Mouse (Mus musculus): ENCODE measurements around the gene Sh3bp5l. TPM values are rescaled to one million over a fixed set of nuclear protein-coding genes. Genes with fewer than 3 reads are reported as not detected.
A peak's percentile ranks its signal among the peaks of the same experiment; 100 is the strongest.

The Sh3bp5l gene
- polyA plus RNA-seq, 1 experiment from 2014 or later = 47.7 TPM

DNA sequence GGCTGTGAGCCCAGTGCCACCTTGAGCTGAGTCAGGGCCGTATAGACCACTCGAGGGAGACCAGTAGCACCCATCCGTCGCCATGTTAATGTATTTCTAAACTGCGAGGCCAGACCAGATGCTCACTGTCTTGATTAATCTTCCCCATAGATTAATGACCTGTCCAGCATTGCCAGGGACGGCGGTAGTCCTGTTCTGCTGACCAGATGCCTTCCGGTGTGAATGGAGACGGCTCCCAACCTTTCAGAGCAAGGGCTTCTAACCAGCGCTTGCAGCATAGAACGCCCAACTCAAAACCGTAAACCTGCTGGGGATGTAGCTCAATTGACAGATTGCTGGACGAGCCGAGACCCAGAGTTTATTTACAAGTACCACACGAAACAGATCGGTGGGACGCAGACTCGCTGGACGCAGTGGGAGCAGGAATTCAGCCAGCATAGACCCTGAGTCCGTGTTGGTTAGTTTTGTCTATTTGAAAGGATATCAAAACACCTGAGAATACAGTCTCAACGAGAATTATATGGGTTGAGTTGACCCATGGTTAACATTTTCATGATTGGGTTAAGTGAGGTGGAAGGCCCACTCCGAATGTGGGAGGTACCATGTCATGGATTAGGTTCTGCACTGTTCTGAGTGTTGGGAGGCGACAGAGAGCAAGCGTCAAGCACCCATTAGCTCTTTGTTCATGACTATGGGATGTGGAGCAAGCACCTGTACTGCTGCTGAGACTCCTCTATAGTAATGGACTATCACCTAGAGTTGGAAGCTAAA is 6.8 kb upstream of the Sh3bp5l start:
- H3K4me2 ChIP-seq = peak overlapping the region; percentile 78
- peaks cover 20% of the 10 kb centered on the region for H3K36me3 ChIP-seq
- peak; percentile 22; the same call in 1 of the 2 replicates for ATAC-seq (ENCODE audit: low FRiP score)
- peak overlapping the region; percentile 88 for H3K4me3 ChIP-seq (replicated peaks)
- H3K4me1 ChIP-seq = peaks cover 25% of the 10 kb centered on the region
- H3K27ac ChIP-seq (replicated peaks) = peak overlapping the region; percentile 98
- H3K9ac ChIP-seq (replicated peaks) = peak overlapping the region; percentile 89
- H3K27me3 ChIP-seq (replicated peaks) = no peaks in the 10 kb centered on the region
- H3K9me3 ChIP-seq (replicated peaks) = no peaks in the 10 kb centered on the region
- 8% methylated on average over 24 of the region's 24 CpGs for WGBS

DNA sequence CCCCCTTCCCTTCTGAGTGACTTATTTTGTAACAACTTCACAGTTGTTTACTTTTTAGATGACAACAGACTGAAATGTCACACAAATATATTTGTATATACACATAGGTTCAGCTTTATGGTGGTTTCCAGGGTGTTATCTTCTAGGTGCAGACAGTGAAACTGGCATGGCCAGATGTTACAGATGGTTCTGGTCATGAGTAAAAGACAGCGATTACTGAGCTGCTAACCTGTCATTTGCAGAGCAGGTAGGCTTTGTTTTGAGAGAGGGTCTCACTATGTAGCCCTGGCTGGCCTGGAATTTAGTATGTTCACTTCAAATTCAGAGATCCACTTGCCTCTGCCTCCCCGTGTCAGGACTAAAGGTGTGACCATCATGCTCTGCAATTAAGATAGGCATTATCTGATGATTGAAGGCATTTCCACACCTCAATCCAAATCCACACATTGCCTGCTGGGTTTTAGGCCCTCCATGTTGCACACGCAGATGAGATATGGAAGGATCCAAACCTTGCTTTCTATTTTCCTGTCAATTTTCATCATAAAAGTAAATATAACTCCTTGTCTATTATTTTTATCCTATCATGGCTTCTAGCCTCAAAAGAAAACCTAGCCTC is 5.8 kb upstream of the Sh3bp5l start:
- Histone ChIP-seq H3K4me3 (replicated peaks) (no peak overlapping the region), H3K27ac (replicated peaks) (no peak overlapping the region), H3K36me3 (peaks cover 13% of the 10 kb centered on the region), H3K9ac (replicated peaks) (no peak overlapping the region), H3K4me1 (peaks cover 34% of the 10 kb centered on the region), H3K9me3 (replicated peaks) (no peaks in the 10 kb centered on the region), H3K27me3 (replicated peaks) (no peaks in the 10 kb centered on the region), H3K4me2 (no peak overlapping the region)
- WGBS = 90% methylated on average over 3 of the region's 3 CpGs
- ATAC-seq (ENCODE audit: low FRiP score) = no peak

DNA sequence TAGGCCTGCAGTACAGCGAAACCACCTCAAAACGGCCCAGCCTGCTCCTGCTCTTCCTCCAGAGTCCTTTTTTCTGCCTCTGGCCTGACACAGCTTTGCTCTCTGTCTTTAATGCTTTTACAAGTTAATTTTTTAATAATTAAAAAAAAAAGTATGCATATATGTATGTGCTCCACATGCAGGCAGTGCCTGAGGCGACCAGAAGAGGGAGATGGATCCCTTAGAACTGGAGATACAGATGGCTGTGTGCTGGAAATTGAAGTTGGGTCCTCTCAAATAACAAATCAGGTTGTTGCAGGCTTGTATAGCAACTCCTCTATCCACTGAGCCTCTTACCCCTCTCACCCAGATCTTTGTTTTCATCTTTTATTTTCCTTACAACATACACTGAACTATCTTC is 3.7 kb upstream of the Sh3bp5l start:
- Histone ChIP-seq H3K36me3 (peaks cover 13% of the 10 kb centered on the region), H3K4me2 (no peak overlapping the region), H3K27ac (replicated peaks) (no peak overlapping the region), H3K4me3 (replicated peaks) (no peak overlapping the region), H3K27me3 (replicated peaks) (no peaks in the 10 kb centered on the region), H3K9ac (replicated peaks) (no peak overlapping the region), H3K4me1 (peaks cover 38% of the 10 kb centered on the region), H3K9me3 (replicated peaks) (no peaks in the 10 kb centered on the region)
- WGBS = 93% methylated on average over 3 of the region's 3 CpGs
- no peak for ATAC-seq (ENCODE audit: low FRiP score)

DNA sequence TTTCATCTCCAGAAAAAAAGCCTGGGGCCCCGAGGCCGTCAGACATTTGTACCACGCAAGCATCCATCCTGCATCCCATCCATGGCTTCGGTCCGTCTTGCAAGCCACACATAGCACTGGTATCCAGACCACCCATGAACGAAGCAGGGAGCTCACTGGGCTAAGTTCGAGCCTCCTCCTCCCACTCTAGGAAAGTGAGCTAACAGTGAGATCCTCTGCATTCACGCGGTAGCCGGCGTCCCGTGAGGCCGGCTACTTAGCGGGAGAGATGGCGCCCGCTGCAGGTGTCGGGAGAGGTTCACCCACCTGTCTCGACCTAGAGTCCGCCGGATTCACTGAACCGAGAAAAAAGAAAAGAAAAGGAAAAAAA is 633 bp upstream of the Sh3bp5l start:
- ATAC-seq (ENCODE audit: low FRiP score) = peak; percentile 42
- Histone ChIP-seq H3K9ac (replicated peaks) (peak overlapping the region; percentile 86), H3K4me3 (replicated peaks) (peak overlapping the region; percentile 91), H3K9me3 (replicated peaks) (no peaks in the 10 kb centered on the region), H3K27me3 (replicated peaks) (no peaks in the 10 kb centered on the region), H3K4me2 (peak overlapping the region; percentile 92), H3K4me1 (peaks cover 54% of the 10 kb centered on the region), H3K27ac (replicated peaks) (peak overlapping the region; percentile 81), H3K36me3 (peaks cover 28% of the 10 kb centered on the region)
- under 1% methylated on average over 21 of the region's 21 CpGs for WGBS

DNA sequence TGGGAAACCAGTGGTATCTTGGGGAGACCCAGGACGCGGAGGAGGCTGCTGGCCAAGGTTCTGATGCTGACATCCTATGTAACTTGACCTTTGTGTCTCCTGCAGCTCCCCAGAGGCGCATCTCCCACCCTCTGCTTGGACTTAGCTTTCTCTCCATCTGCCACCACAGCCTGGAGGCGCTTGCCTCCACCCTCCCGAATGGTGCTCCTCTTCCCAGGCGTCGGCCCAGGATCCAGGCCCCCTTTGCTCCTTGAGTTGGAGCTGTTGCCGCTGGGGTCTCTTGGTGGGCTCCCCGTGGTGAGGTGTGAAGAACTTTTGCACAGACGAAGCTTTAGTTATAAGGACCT is 598 bp downstream of the Sh3bp5l start:
- Histone ChIP-seq H3K4me2 (peak overlapping the region; percentile 92), H3K36me3 (peaks cover 30% of the 10 kb centered on the region), H3K27ac (replicated peaks) (peak overlapping the region; percentile 81; the same call in 1 of the 2 replicates), H3K27me3 (replicated peaks) (no peaks in the 10 kb centered on the region), H3K9ac (replicated peaks) (peak overlapping the region; percentile 86), H3K9me3 (replicated peaks) (no peaks in the 10 kb centered on the region), H3K4me1 (peaks cover 55% of the 10 kb centered on the region), H3K4me3 (replicated peaks) (peak overlapping the region; percentile 91)
- 23% methylated on average over 10 of the region's 10 CpGs for WGBS
- 0 out of 2 replicates have a peak, but pooled peaks have one; percentile 11 for ATAC-seq (ENCODE audit: low FRiP score)

DNA sequence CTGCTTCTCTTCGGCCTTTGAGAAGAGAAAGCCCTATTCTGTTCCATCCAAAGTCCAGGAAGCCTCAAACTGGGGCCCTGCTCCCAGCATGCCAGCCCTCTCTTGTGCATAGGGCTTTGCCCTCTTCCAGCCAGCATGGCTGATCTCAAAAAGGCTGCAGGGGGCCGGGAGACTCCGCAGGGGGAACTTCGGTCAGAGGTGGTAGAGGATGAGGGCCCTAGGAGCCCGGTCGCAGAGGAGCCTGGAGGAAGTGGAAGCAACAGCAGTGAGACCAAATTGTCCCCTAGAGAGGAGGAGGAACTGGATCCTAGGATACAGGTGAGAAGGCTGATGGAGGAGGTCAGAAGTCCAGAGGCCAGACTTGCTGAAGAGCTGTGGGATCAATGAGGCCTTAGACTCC is 1.0 kb downstream of the Sh3bp5l start:
- peak overlapping the region; percentile 86; the same call in 1 of the 2 replicates for H3K9ac ChIP-seq (replicated peaks)
- H3K4me2 ChIP-seq = peak overlapping the region; percentile 92
- WGBS = 92% methylated on average over 6 of the region's 6 CpGs
- H3K4me1 ChIP-seq = peaks cover 55% of the 10 kb centered on the region
- H3K9me3 ChIP-seq (replicated peaks) = no peaks in the 10 kb centered on the region
- ATAC-seq (ENCODE audit: low FRiP score) = no peak
- H3K27me3 ChIP-seq (replicated peaks) = no peaks in the 10 kb centered on the region
- H3K36me3 ChIP-seq = peaks cover 33% of the 10 kb centered on the region
- H3K4me3 ChIP-seq (replicated peaks) = peak overlapping the region; percentile 91
- no peak overlapping the region for H3K27ac ChIP-seq (replicated peaks)

DNA sequence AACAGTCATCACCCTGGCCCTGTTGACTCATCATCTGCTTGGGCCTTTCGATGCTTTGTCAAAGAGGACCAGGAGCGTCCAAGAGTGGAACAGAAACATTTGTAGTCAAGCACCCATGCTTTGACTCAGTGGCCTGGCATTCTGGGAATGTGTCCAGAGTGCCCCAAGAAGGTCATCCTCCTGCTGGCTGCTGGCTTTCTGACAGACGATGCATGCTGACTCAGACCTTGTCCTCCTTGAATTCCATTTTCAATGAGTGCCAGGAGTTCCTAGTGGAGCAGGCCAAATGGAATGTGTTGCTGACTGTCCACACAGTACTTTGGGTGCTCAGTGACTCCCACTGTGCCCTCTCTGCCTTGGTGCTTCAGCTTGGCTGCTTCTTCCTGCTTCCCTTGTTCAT is 4.2 kb downstream of the Sh3bp5l start:
- ATAC-seq (ENCODE audit: low FRiP score) = no peak
- 74% methylated on average over 3 of the region's 3 CpGs for WGBS

DNA sequence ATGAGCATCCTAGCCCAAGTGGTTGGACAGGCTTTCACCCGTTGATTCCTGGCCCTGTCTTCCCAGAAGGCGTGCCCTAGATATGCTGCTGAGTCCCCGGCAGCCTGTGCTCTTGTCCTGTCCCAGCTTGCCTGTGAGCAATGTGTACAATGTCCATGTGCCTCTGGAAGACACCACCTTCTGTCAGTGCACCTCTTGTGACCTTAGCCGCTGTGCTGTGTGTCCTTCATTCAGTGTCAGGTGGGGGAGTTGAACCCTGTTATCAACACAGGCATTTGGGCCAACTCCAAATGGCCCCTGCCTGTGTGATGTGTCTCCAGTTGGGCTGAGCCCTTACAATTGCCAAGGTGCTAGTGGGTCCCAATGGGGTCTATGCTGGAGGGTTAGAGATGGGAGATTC is 16.2 kb downstream of the Sh3bp5l start:
- Histone ChIP-seq H3K4me1 (no peaks in the 10 kb centered on the region), H3K27me3 (replicated peaks) (no peaks in the 10 kb centered on the region), H3K27ac (replicated peaks) (no peak overlapping the region), H3K9me3 (replicated peaks) (no peaks in the 10 kb centered on the region), H3K36me3 (peaks cover 56% of the 10 kb centered on the region), H3K9ac (replicated peaks) (no peak overlapping the region), H3K4me2 (no peak overlapping the region), H3K4me3 (replicated peaks) (no peak overlapping the region)
- ATAC-seq (ENCODE audit: low FRiP score) = no peak
- WGBS = 97% methylated on average over 4 of the region's 4 CpGs

More for the DNA sequence above, 4.2 kb downstream of the Sh3bp5l start:
- Histone ChIP-seq H3K27ac (replicated peaks) (no peak overlapping the region), H3K9me3 (replicated peaks) (no peaks in the 10 kb centered on the region), H3K9ac (replicated peaks) (no peak overlapping the region), H3K27me3 (replicated peaks) (no peaks in the 10 kb centered on the region), H3K36me3 (peaks cover 47% of the 10 kb centered on the region), H3K4me1 (peaks cover 41% of the 10 kb centered on the region), H3K4me3 (replicated peaks) (no peak overlapping the region), H3K4me2 (no peak overlapping the region)

DNA sequence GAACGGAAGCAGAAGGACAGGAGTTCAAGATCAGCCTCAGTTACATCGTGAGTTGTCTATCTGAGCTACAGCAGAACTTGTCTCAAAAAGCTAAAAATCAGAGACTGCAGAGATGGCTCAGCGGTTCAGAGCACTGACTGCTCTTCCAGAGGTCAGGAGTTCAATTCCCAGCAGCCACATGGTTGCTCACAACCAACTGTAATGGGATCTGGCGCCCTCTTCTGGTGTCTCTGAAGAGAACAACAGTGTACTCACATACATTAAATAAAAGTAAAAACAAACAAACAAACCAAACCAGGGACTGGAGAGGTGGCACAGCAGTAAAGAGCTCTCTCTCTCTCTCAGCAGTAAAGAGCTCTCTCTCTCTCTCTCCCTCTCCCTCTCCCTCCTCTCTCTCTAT is 20.1 kb downstream of the Sh3bp5l start:
- Histone ChIP-seq H3K27ac (replicated peaks) (no peak overlapping the region), H3K4me2 (no peak overlapping the region), H3K4me1 (no peaks in the 10 kb centered on the region), H3K36me3 (peaks cover 30% of the 10 kb centered on the region), H3K9me3 (replicated peaks) (no peaks in the 10 kb centered on the region), H3K9ac (replicated peaks) (no peak overlapping the region), H3K27me3 (replicated peaks) (no peaks in the 10 kb centered on the region), H3K4me3 (replicated peaks) (no peak overlapping the region)
- ATAC-seq (ENCODE audit: low FRiP score) = no peak
- 74% methylated on average over 4 of the region's 4 CpGs for WGBS

DNA sequence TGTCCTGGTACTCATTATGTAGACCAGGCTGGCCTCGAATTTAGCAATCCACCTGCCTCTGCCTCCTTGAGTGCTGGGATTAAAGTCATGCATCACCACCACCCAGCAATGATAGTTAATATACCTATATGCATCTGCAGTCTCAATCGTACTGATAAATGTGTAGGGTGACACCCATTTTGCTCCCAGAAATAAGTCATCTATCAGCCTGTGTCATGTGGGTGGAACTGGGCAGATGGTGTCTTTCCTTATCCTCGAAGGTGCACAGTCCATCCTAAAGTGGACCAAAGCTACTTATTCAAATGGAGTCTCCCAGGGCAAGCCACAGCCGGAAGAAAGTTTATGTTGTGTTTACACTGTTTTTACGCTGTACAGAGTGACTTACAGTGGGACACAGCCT is 20.7 kb downstream of the Sh3bp5l start:
- H3K27me3 ChIP-seq (replicated peaks) = no peaks in the 10 kb centered on the region
- H3K36me3 ChIP-seq = peaks cover 25% of the 10 kb centered on the region
- H3K27ac ChIP-seq (replicated peaks) = no peak overlapping the region
- 89% methylated on average over 5 of the region's 5 CpGs for WGBS
- no peak overlapping the region for H3K4me2 ChIP-seq
- H3K9ac ChIP-seq (replicated peaks) = no peak overlapping the region
- H3K9me3 ChIP-seq (replicated peaks) = no peaks in the 10 kb centered on the region
- no peak for ATAC-seq (ENCODE audit: low FRiP score)
- H3K4me1 ChIP-seq = no peaks in the 10 kb centered on the region
- no peak overlapping the region for H3K4me3 ChIP-seq (replicated peaks)

DNA sequence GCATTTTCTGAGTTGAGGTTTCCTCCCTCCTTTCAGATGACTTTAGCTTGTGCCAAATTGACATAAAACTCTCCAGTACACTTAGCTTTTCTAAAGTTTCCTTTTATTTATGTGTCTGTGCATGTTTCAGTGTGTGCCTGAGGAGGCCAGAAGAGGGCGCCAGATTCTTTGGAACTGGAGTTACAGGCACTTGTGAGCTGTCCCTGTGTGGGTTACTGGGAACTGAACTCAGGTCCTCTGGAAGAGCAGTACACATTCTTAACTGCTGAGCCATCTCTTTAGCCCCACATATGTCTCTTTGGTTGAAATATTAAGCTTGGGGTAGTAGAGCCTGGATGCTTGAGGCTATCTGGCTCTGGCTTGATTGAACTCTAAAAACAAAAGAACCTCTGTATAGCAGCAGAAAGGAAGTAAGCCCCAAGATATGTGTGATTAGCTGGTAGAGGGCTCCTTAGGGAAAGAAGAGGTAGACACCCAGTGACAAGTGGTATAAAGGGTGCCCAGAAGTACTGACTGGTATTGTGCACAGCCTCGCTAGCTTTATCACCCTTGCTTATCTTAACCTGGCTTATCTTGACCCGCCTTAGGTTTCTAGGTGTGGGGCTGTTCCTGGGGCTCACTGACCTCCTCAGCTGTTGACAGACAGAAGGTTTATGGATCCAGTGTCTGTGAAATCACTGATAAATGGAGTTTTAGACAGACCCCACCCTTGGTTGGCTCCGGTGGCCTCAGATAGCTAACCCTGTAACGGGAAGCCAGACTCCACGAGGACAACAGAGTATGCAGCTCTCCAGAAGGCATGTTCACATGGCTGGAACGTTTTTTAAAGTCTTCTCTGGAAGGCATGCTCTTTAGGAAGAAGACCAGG is 22.4 kb downstream of the Sh3bp5l start:
- H3K9me3 ChIP-seq (replicated peaks) = no peaks in the 10 kb centered on the region
- ATAC-seq (ENCODE audit: low FRiP score) = no peak
- no peaks in the 10 kb centered on the region for H3K4me1 ChIP-seq
- H3K27me3 ChIP-seq (replicated peaks) = no peaks in the 10 kb centered on the region
- 0 out of 2 replicates have a peak, but pooled peaks cover 8% of the 10 kb centered on the region for H3K36me3 ChIP-seq
- no peak overlapping the region for H3K27ac ChIP-seq (replicated peaks)
- 67% methylated on average over 7 of the region's 7 CpGs for WGBS
- no peak overlapping the region for H3K4me2 ChIP-seq
- no peak overlapping the region for H3K4me3 ChIP-seq (replicated peaks)
- H3K9ac ChIP-seq (replicated peaks) = no peak overlapping the region
